Comparison of ENCODE assay signal across 12 mouse cellular contexts in the genomic region with DNA sequence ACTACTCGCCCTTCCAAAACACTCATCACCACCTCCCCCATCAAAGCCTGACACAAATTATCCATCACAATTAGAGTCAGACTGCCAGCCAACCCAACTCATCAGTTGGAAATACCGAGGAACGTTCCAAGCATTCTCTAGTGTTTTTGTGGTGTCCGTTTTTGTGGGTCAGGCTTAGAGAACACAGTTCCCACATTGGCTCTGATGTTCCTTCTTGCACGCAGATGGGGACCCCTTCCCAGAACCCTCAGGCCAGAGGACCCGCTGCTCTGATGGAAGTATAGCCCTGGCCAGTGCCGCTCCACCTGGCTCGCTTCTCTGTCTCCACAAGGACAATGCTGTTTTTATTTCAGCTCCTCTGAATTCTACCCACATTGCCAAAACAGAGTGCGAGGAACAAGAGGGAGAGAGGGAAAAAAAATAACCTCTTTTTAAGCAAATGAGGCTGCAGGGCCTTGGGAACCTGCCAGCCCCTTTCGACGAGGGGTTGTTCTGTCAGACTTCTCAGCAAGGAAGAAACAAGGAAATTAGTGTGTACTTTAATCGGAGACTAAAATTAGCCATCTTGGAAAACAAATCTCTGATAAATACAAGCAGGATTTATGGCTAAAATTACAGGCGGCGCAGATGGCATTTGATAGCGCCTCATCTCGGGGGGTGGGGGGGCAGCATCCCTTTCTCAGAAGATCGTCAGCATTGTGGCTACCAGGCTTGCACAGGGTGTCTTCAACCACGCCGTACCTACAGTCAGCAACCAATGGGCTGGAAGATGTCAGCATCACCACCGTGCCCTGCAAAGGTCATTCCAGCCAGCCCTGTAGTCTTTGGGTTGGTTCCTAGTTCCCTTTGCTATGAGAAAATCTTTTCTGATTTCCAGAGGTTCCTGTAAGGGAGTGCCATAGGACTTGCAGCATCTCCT.
DNase-seq lines count a peak whose midpoint lies in the region; ATAC-seq lines count a peak whose summit lies in the region.
"Had no signal": no experiment of that assay in that cellular context is flagged by ENCODE, and none has a peak within 500 bp of the region (broad histone marks: within the 10 kb centered on the region; RNA-seq: fewer than 3 reads in every experiment).

No protein-coding gene starts in this region.

- no peaks in the 10 kb centered on the region for H3K36me3 ChIP-seq in neural tube, embryonic 13.5 days
- H3K36me3 ChIP-seq: heart, embryonic 15.5 days; limb, embryonic 15.5 days had no signal

- H3K4me1 ChIP-seq in neural tube, embryonic 13.5 days (replicated peaks) = peaks cover 13% of the 10 kb centered on the region
- H3K4me1 ChIP-seq: heart, embryonic 15.5 days; limb, embryonic 15.5 days had no signal

- H3K9ac ChIP-seq in neural tube, embryonic 13.5 days = no peak overlapping the region
- H3K9ac ChIP-seq: heart, embryonic 15.5 days; limb, embryonic 15.5 days had no signal

- 60% methylated on average over 20 of the region's 20 CpGs for WGBS in neural tube, embryonic 13.5 days

- peak overlapping the region; percentile 46 for H3K27ac ChIP-seq in neural tube, embryonic 13.5 days (replicated peaks)
- H3K27ac ChIP-seq: heart, embryonic 15.5 days; limb, embryonic 15.5 days had no signal

- no peak overlapping the region for H3K4me3 ChIP-seq in neural tube, embryonic 13.5 days
- H3K4me3 ChIP-seq: heart, embryonic 15.5 days; limb, embryonic 15.5 days had no signal

- H3K4me2 ChIP-seq in neural tube, embryonic 13.5 days = peak overlapping the region; percentile 16; the same call in 1 of the 2 replicates
- H3K4me2 ChIP-seq: heart, embryonic 15.5 days; limb, embryonic 15.5 days had no signal

- no peak; the same call in 1 of the 2 replicates for ATAC-seq in neural tube, embryonic 13.5 days (ENCODE audit: low read depth)

- 0 out of 2 replicates have a peak, but pooled peaks cover 16% of the 10 kb centered on the region for H3K9me3 ChIP-seq in neural tube, embryonic 13.5 days

- DNase-seq in neural tube, embryonic 10.5 days (ENCODE audit: extremely low spot score, low spot score) = no peak
- peak; percentile 39 to 48 for DNase-seq in frontal cortex, postnatal 14 days (ENCODE audit: low spot score in 2 of 2)
- peak; percentile 41 to 46 for DNase-seq in left cerebral cortex, adult 9 months (ENCODE audit: low spot score in 2 of 2)
- DNase-seq in right cerebral cortex, postnatal 4 days = peak; percentile 74
- no peak for DNase-seq in thymus, postnatal 4 days
- no peak for DNase-seq in urinary bladder, adult 18-20 months (ENCODE audit: low spot score in 2 of 2)
- no peak for DNase-seq in lung, postnatal 4 days
- DNase-seq: adrenal gland, adult 2 months; kidney, adult 8-10 months had no signal

- H3K27me3 ChIP-seq in neural tube, embryonic 13.5 days = no peaks in the 10 kb centered on the region
- H3K27me3 ChIP-seq: heart, embryonic 15.5 days; limb, embryonic 15.5 days had no signal

Comparison
In these comparisons a context has a peak if more than half of its experiments do, and no peak if none do; other contexts are left out.
1. DNase-seq: peak in frontal cortex, postnatal 14 days (2 of 2), left cerebral cortex, adult 9 months (2 of 2) and right cerebral cortex, postnatal 4 days (single experiment); none in neural tube, embryonic 10.5 days (single experiment), thymus, postnatal 4 days (single experiment), urinary bladder, adult 18-20 months (0 of 2) and lung, postnatal 4 days (0 of 2).